Mouse (Mus musculus): Measurements from ENCODE around the gene Bicc1. TPM values are rescaled to one million over a fixed set of nuclear protein-coding genes. Genes with fewer than 3 reads are reported as not detected.

Gene Bicc1
- 18.7 and 19.1 TPM in 2 replicates for polyA plus RNA-seq (2015; fragmentation: Nextera tagmentation; extraction: Ambion mirVana)

- Histone ChIP-seq H3K4me3 (ENCODE audit: low read length) (peak within 1 kb of the TSS; percentile 78), H3K27me3 (ENCODE audit: control insufficient read depth, insufficient read depth, low read depth, low read length) (peaks cover 6% of the 10 kb centered on the region), H3K4me1 (replicated peaks; ENCODE audit: control insufficient read depth, insufficient read depth, low read length) (peaks cover 7% of the 10 kb centered on the region; the same call in 1 of the 2 replicates), H3K9me3 (ENCODE audit: control insufficient read depth, low read length) (no peaks in the 10 kb centered on the region), H3K9ac (ENCODE audit: low read length) (peak within 1 kb of the TSS; percentile 83), H3K4me2 (ENCODE audit: low read depth, low read length) (peak within 1 kb of the TSS; percentile 90), H3K27ac (ENCODE audit: low read length) (peak within 1 kb of the TSS; percentile 71), H3K36me3 (ENCODE audit: control insufficient read depth, insufficient read depth, low read length) (no peaks in the 10 kb centered on the region)
- ATAC-seq (ENCODE audit: low read depth): peak; percentile 93
- 2% methylated on average over 14 of the region's 69 CpGs for WGBS
Measured at GRCm38 (mm10) chr10:71159676-71160235, at the start of gene Bicc1. TSS of gene Bicc1 (minus strand) at chr10:71159700.

GRCm38 (mm10) chr10:71201512-71201911, 42.0 kb upstream of the Bicc1 start:
- no peak for ATAC-seq (ENCODE audit: low read depth)
- no peak overlapping the region for H3K4me3 ChIP-seq (ENCODE audit: low read length)
- H3K27me3 ChIP-seq (ENCODE audit: control insufficient read depth, insufficient read depth, low read depth, low read length): no peaks in the 10 kb centered on the region
- no peaks in the 10 kb centered on the region for H3K36me3 ChIP-seq (ENCODE audit: control insufficient read depth, insufficient read depth, low read length)
- no peak overlapping the region for H3K4me2 ChIP-seq (ENCODE audit: low read depth, low read length)
- H3K9ac ChIP-seq (ENCODE audit: low read length): no peak overlapping the region
- no peaks in the 10 kb centered on the region for H3K9me3 ChIP-seq (ENCODE audit: control insufficient read depth, low read length)
- WGBS: 92% methylated on average over 2 of the region's 2 CpGs
- H3K27ac ChIP-seq (ENCODE audit: low read length): no peak overlapping the region
- H3K4me1 ChIP-seq (replicated peaks; ENCODE audit: control insufficient read depth, insufficient read depth, low read length): 0 out of 2 replicates have a peak, but pooled peaks cover 2% of the 10 kb centered on the region

- H3K27ac ChIP-seq (ENCODE audit: low read length): no peak overlapping the region
- no peak for ATAC-seq (ENCODE audit: low read depth)
- no peaks in the 10 kb centered on the region for H3K9me3 ChIP-seq (ENCODE audit: control insufficient read depth, low read length)
- H3K9ac ChIP-seq (ENCODE audit: low read length): no peak overlapping the region
- H3K4me2 ChIP-seq (ENCODE audit: low read depth, low read length): no peak overlapping the region
- H3K4me3 ChIP-seq (ENCODE audit: low read length): no peak overlapping the region
- H3K36me3 ChIP-seq (ENCODE audit: control insufficient read depth, insufficient read depth, low read length): no peaks in the 10 kb centered on the region
- H3K27me3 ChIP-seq (ENCODE audit: control insufficient read depth, insufficient read depth, low read depth, low read length): no peaks in the 10 kb centered on the region
- H3K4me1 ChIP-seq (replicated peaks; ENCODE audit: control insufficient read depth, insufficient read depth, low read length): 0 out of 2 replicates have a peak, but pooled peaks cover 2% of the 10 kb centered on the region
- WGBS: 62% methylated on average over 5 of the region's 5 CpGs
Measured at GRCm38 (mm10) chr10:71200964-71201363, 41.5 kb upstream of the Bicc1 start.

DNA sequence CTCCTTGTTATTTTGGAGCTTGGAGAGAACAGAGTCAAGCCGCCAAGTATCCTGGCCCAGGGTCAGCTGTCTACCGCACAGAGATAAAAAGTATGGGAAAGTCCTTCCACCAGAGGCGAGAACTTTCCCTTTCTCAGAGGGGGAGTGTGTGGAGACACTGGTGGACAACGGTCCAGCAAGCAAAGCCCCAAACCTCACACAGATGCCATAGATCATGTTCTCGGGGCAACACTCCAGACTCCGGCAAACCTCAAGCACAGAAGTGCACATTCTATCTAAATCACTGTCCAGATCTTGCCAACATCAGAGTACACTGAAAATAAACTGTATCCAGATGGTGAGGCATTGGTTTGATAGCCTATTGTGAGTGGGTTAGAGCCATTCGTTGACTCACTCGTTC, 39.2 kb upstream of the Bicc1 start:
- Histone ChIP-seq H3K27ac (ENCODE audit: low read length) (no peak overlapping the region), H3K4me3 (ENCODE audit: low read length) (no peak overlapping the region), H3K9me3 (ENCODE audit: control insufficient read depth, low read length) (no peaks in the 10 kb centered on the region), H3K4me1 (replicated peaks; ENCODE audit: control insufficient read depth, insufficient read depth, low read length) (0 out of 2 replicates have a peak, but pooled peaks cover 2% of the 10 kb centered on the region), H3K36me3 (ENCODE audit: control insufficient read depth, insufficient read depth, low read length) (no peaks in the 10 kb centered on the region), H3K4me2 (ENCODE audit: low read depth, low read length) (no peak overlapping the region), H3K9ac (ENCODE audit: low read length) (no peak overlapping the region), H3K27me3 (ENCODE audit: control insufficient read depth, insufficient read depth, low read depth, low read length) (no peaks in the 10 kb centered on the region)
- 66% methylated on average over 8 of the region's 8 CpGs for WGBS
- no peak for ATAC-seq (ENCODE audit: low read depth)

GRCm38 (mm10) chr10:71197036-71197785, 37.7 kb upstream of the Bicc1 start:
- Histone ChIP-seq H3K36me3 (ENCODE audit: control insufficient read depth, insufficient read depth, low read length) (no peaks in the 10 kb centered on the region), H3K9ac (ENCODE audit: low read length) (no peak overlapping the region), H3K4me2 (ENCODE audit: low read depth, low read length) (no peak overlapping the region), H3K4me1 (replicated peaks; ENCODE audit: control insufficient read depth, insufficient read depth, low read length) (peaks cover 8% of the 10 kb centered on the region; the same call in 1 of the 2 replicates), H3K27ac (ENCODE audit: low read length) (no peak overlapping the region), H3K27me3 (ENCODE audit: control insufficient read depth, insufficient read depth, low read depth, low read length) (no peaks in the 10 kb centered on the region), H3K9me3 (ENCODE audit: control insufficient read depth, low read length) (no peaks in the 10 kb centered on the region), H3K4me3 (ENCODE audit: low read length) (no peak overlapping the region)
- ATAC-seq (ENCODE audit: low read depth): 0 out of 2 replicates have a peak, but pooled peaks have one; percentile 12
- 28% methylated on average over 14 of the region's 14 CpGs for WGBS

GRCm38 (mm10) chr10:71195501-71195900, 36.0 kb upstream of the Bicc1 start:
- no peaks in the 10 kb centered on the region for H3K27me3 ChIP-seq (ENCODE audit: control insufficient read depth, insufficient read depth, low read depth, low read length)
- H3K4me2 ChIP-seq (ENCODE audit: low read depth, low read length): peak overlapping the region; percentile 25; the same call in 1 of the 2 replicates
- peaks cover 8% of the 10 kb centered on the region; the same call in 1 of the 2 replicates for H3K4me1 ChIP-seq (replicated peaks; ENCODE audit: control insufficient read depth, insufficient read depth, low read length)
- no peak overlapping the region for H3K27ac ChIP-seq (ENCODE audit: low read length)
- H3K9me3 ChIP-seq (ENCODE audit: control insufficient read depth, low read length): no peaks in the 10 kb centered on the region
- H3K4me3 ChIP-seq (ENCODE audit: low read length): no peak overlapping the region
- H3K36me3 ChIP-seq (ENCODE audit: control insufficient read depth, insufficient read depth, low read length): no peaks in the 10 kb centered on the region
- ATAC-seq (ENCODE audit: low read depth): peak; percentile 33; the same call in 1 of the 2 replicates
- 33% methylated on average over 9 of the region's 9 CpGs for WGBS
- H3K9ac ChIP-seq (ENCODE audit: low read length): no peak overlapping the region

DNA sequence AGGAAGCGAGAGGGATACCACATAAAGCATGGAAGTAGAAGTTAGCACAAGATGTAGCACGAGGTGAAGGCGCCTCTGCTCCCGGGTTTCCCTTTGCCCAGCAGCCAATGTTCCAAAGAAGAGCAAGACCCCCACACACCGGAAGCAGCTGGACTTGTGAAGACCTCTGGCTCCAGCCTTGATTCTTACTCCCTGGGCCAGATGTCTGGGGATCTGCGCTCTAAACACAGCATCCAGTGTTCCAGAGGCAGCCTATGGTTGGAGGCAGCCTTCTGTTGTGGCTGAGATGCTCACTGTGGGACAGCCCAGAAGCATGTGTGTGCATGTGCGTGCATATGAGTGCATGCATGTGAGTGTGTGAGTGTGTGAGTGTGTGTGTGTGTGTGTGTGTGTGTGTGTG, 35.2 kb upstream of the Bicc1 start:
- H3K27ac ChIP-seq (ENCODE audit: low read length): no peak overlapping the region
- no peak overlapping the region for H3K4me3 ChIP-seq (ENCODE audit: low read length)
- ATAC-seq (ENCODE audit: low read depth): no peak
- 76% methylated on average over 7 of the region's 7 CpGs for WGBS
- no peaks in the 10 kb centered on the region for H3K27me3 ChIP-seq (ENCODE audit: control insufficient read depth, insufficient read depth, low read depth, low read length)
- H3K4me1 ChIP-seq (replicated peaks; ENCODE audit: control insufficient read depth, insufficient read depth, low read length): peaks cover 8% of the 10 kb centered on the region; the same call in 1 of the 2 replicates
- H3K4me2 ChIP-seq (ENCODE audit: low read depth, low read length): no peak overlapping the region
- H3K36me3 ChIP-seq (ENCODE audit: control insufficient read depth, insufficient read depth, low read length): no peaks in the 10 kb centered on the region
- H3K9ac ChIP-seq (ENCODE audit: low read length): no peak overlapping the region
- no peaks in the 10 kb centered on the region for H3K9me3 ChIP-seq (ENCODE audit: control insufficient read depth, low read length)

DNA sequence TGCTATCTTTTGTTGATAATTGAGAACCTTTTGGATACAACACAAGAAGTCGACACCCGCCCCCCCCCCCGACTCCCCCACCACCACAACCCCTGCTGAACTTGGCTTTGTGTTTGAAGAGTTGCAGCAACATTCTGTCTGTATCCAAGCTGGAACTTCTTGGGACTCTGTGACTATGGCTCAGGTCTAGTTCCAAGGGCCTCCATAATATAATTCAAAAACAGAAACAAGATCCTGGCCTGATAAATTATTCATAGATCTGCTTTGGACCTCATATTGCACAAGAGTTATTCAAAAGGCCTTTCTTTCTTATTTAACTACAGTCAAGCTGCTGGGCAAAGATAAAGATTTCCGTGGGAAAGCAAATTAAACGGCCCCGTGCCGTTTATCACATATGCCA, 33.8 kb upstream of the Bicc1 start:
- ATAC-seq (ENCODE audit: low read depth): peak; percentile 64
- Histone ChIP-seq H3K4me2 (ENCODE audit: low read depth, low read length) (no peak overlapping the region), H3K9me3 (ENCODE audit: control insufficient read depth, low read length) (no peaks in the 10 kb centered on the region), H3K4me3 (ENCODE audit: low read length) (no peak overlapping the region), H3K27me3 (ENCODE audit: control insufficient read depth, insufficient read depth, low read depth, low read length) (no peaks in the 10 kb centered on the region), H3K27ac (ENCODE audit: low read length) (peak overlapping the region; percentile 75), H3K9ac (ENCODE audit: low read length) (no peak overlapping the region), H3K36me3 (ENCODE audit: control insufficient read depth, insufficient read depth, low read length) (no peaks in the 10 kb centered on the region), H3K4me1 (replicated peaks; ENCODE audit: control insufficient read depth, insufficient read depth, low read length) (peaks cover 8% of the 10 kb centered on the region; the same call in 1 of the 2 replicates)
- 46% methylated on average over 7 of the region's 7 CpGs for WGBS

- Histone ChIP-seq H3K4me3 (ENCODE audit: low read length) (no peak overlapping the region), H3K36me3 (ENCODE audit: control insufficient read depth, insufficient read depth, low read length) (no peaks in the 10 kb centered on the region), H3K9ac (ENCODE audit: low read length) (no peak overlapping the region), H3K4me2 (ENCODE audit: low read depth, low read length) (peak overlapping the region; percentile 27; the same call in 1 of the 2 replicates), H3K9me3 (ENCODE audit: control insufficient read depth, low read length) (no peaks in the 10 kb centered on the region), H3K4me1 (replicated peaks; ENCODE audit: control insufficient read depth, insufficient read depth, low read length) (peaks cover 8% of the 10 kb centered on the region; the same call in 1 of the 2 replicates), H3K27me3 (ENCODE audit: control insufficient read depth, insufficient read depth, low read depth, low read length) (no peaks in the 10 kb centered on the region), H3K27ac (ENCODE audit: low read length) (peak overlapping the region; percentile 75)
- peak; percentile 71 for ATAC-seq (ENCODE audit: low read depth)
- WGBS: 34% methylated on average over 11 of the region's 11 CpGs
Measured at GRCm38 (mm10) chr10:71192886-71193285, 33.4 kb upstream of the Bicc1 start.

Data from lung, embryonic 16.5 days (tissue).